Mouse (Mus musculus) forebrain, postnatal 0 days (tissue): Measurements from ENCODE around the gene Tedc1. TPM values are rescaled to one million over a fixed set of nuclear protein-coding genes. Genes with fewer than 3 reads are reported as not detected.
A peak's percentile ranks its signal among the peaks of the same experiment; 100 is the strongest.

Experiments used
- ATAC-seq: fragments of 200-750 bp; cut with Nextera tagmentation; 2 replicates; pipeline ENCODE4 v1.8.0; 2017; ENCODE audit warnings: mild to moderate bottlenecking, moderate library complexity
- DNase-seq: peaks from one replicate; pipeline ENCODE4 v3.0.0-alpha.2; 2015
- H3K27ac ChIP-seq: fragments of 300-500 bp; sonication (generic); 2 replicates; pipeline ENCODE4 v1.5.1; 2014; ENCODE audit warnings: low read depth, mild to moderate bottlenecking, antibody characterized with exemption, low read length, moderate library complexity, mixed read lengths
- H3K27me3 ChIP-seq: fragments of 300-500 bp; sonication (generic); 2 replicates; pipeline ENCODE4 v1.6.1; 2014; ENCODE audit warnings: mild to moderate bottlenecking, low read length, mixed read lengths; ENCODE audit not compliant: insufficient read depth
- H3K36me3 ChIP-seq: fragments of 300-500 bp; sonication (generic); 2 replicates; pipeline ENCODE4 v1.6.1; 2014; ENCODE audit warnings: mild to moderate bottlenecking, moderate library complexity; ENCODE audit not compliant: insufficient read depth
- H3K4me1 ChIP-seq: fragments of 300-500 bp; sonication (generic); 2 replicates; pipeline ENCODE4 v1.6.1; 2014; ENCODE audit warnings: antibody characterized with exemption; ENCODE audit not compliant: insufficient read depth
- H3K4me2 ChIP-seq: fragments of 300-500 bp; sonication (generic); 2 replicates; pipeline ENCODE4 v1.6.1; 2014; ENCODE audit warnings: low read depth, mild to moderate bottlenecking, moderate library complexity
- H3K4me3 ChIP-seq: fragments of 300-500 bp; sonication (generic); 2 replicates; pipeline ENCODE4 v1.5.1; 2014; ENCODE audit warnings: low read depth, low read length, mixed read lengths
- H3K9ac ChIP-seq: fragments of 300-500 bp; sonication (generic); 2 replicates; pipeline ENCODE4 v1.6.1; 2014; ENCODE audit warnings: mild to moderate bottlenecking
- H3K9me3 ChIP-seq: fragments of 300-500 bp; sonication (generic); 2 replicates; pipeline ENCODE4 v1.6.1; 2016; ENCODE audit warnings: low read length
- CTCF ChIP-seq: sonication (generic); IDR thresholded peaks from 2 replicates; pipeline ENCODE4 v1.5.1; 2016; ENCODE audit warnings: antibody characterized with exemption, control low read depth, low read depth
- WGBS: fragments of 180-500 bp; shearing (Covaris S2); extraction: QIAGEN DNeasy Blood & Tissue Kit; methylation state at CpG from one replicate; pipeline ENCODE4 v1.1.7; 2014; 5-methylcytosine and 5-hydroxymethylcytosine counted together
- polyA plus RNA-seq: library from polyadenylated mRNA; unstranded; fragments of >200 nt; fragmentation: Nextera tagmentation; extraction: Ambion mirVana; gene quantifications from 2 replicates; pipeline ENCODE4 v1.2.1, GENCODE M21; 2015
- total RNA-seq: library from RNA; depleted of rRNA; stranded (reverse); fragments of >200 nt; gene quantifications from 2 replicates; pipeline ENCODE4 v1.2.3, GENCODE M21; 2014

The Tedc1 gene
- total and polyA plus RNA-seq, 2 experiments from 2014 or later, result 8.6 to 10.0 TPM

GRCm38 (mm10) chr12:113168031-113168536, 11.9 kb downstream of the Tedc1 start:
- 89% methylated on average over 9 of the region's 9 CpGs for WGBS
- Histone ChIP-seq H3K27ac (no peak overlapping the region), H3K36me3 (0 out of 2 replicates have a peak, but pooled peaks cover 4% of the 10 kb centered on the region), H3K4me1 (no peaks in the 10 kb centered on the region), H3K9me3 (no peaks in the 10 kb centered on the region), H3K27me3 (no peaks in the 10 kb centered on the region), H3K4me3 (no peak overlapping the region), H3K4me2 (no peak overlapping the region), H3K9ac (no peak overlapping the region)
- no peak for TF ChIP-seq CTCF
- DNase-seq (no peak), ATAC-seq (no peak)

DNA sequence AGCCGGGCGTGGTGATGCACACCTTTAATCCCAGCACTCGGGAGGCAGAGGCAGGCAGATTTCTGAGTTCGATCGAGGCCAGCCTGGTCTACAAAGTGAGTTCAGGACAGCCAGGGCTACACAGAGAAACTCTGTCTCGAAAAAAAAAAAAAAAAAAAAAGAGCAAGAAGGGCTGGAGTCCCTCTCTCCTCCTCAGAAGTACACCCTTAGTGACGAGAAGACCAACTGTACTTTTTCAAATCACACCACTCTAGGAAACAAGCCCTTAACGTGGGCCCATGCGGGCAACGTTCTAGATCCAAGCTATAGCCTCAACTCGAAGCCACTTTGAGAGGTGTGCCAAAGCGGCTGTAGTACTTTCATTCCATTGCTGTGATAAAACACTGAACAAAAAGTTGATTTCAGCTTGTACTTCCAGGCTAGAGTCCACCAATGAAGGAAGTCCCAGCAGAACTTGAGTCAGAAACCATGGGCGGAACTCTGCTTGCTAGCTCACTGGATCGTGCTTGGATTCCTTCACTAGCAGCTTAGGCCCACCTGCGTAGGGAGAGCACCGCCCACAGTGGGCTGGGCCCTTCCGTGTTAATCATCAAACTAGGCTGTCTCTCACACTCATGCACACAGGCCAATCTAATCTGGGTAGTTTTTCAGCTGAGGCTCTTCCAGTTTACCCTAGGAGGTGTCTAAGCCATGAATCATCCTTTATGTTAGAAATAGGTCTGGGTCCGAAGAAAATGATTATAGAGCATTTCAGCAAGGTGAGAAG, 20.9 kb downstream of the Tedc1 start:
- Histone ChIP-seq H3K27ac (no peak overlapping the region), H3K4me1 (no peaks in the 10 kb centered on the region), H3K36me3 (no peaks in the 10 kb centered on the region), H3K27me3 (no peaks in the 10 kb centered on the region), H3K4me3 (no peak overlapping the region), H3K4me2 (no peak overlapping the region), H3K9ac (no peak overlapping the region), H3K9me3 (no peaks in the 10 kb centered on the region)
- ATAC-seq, result no peak
- WGBS, result 90% methylated on average over 18 of the region's 18 CpGs
- DNase-seq, result no peak
- TF ChIP-seq CTCF, result no peak

DNA sequence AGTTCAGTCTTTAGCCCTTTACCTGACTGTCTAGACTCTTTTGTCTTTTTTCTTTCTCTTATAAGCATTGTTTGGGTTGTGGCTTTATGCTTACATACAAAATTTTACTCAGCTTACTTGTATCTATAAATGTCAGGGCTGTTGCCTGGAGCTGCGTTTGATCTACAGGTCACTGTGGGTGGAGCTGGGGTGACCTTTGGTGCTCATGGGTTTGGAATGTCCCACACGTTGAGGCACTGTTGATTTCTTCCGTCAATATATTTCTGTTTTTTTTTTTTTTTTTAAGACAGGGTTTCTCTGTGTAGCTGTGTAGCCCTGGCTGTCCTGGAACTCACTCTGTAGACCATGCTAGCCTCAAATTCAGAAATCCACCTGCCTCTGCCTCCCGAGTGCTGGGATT, 24.8 kb downstream of the Tedc1 start:
- Histone ChIP-seq H3K9ac (no peak overlapping the region), H3K4me1 (no peaks in the 10 kb centered on the region), H3K27ac (no peak overlapping the region), H3K27me3 (no peaks in the 10 kb centered on the region), H3K9me3 (no peaks in the 10 kb centered on the region), H3K4me2 (no peak overlapping the region), H3K4me3 (no peak overlapping the region), H3K36me3 (no peaks in the 10 kb centered on the region)
- ATAC-seq (no peak), DNase-seq (no peak)
- WGBS, result 70% methylated on average over 4 of the region's 4 CpGs
- no peak for TF ChIP-seq CTCF

GRCm38 (mm10) chr12:113184945-113185344, 28.7 kb downstream of the Tedc1 start:
- no peak for TF ChIP-seq CTCF
- ATAC-seq, result no peak
- Histone ChIP-seq H3K27ac (no peak overlapping the region), H3K36me3 (peaks cover 18% of the 10 kb centered on the region), H3K4me3 (no peak overlapping the region), H3K4me1 (peaks cover 9% of the 10 kb centered on the region), H3K9ac (no peak overlapping the region), H3K4me2 (no peak overlapping the region), H3K9me3 (no peaks in the 10 kb centered on the region), H3K27me3 (no peaks in the 10 kb centered on the region)
- no peak for DNase-seq
- 59% methylated on average over 5 of the region's 5 CpGs for WGBS

GRCm38 (mm10) chr12:113185442-113186291, 29.4 kb downstream of the Tedc1 start, which contains the start of gene Tmem121:
TSS of gene Tmem121 (plus strand) at chr12:113185930.
- Histone ChIP-seq H3K36me3 (peaks cover 25% of the 10 kb centered on the region), H3K9me3 (no peaks in the 10 kb centered on the region), H3K4me1 (peaks cover 9% of the 10 kb centered on the region), H3K27ac (peak within 1 kb of the TSS; percentile 74), H3K27me3 (no peaks in the 10 kb centered on the region), H3K4me2 (peak within 1 kb of the TSS; percentile 97), H3K4me3 (peak within 1 kb of the TSS; percentile 72), H3K9ac (peak within 1 kb of the TSS; percentile 84)
- DNase-seq (peak; percentile 63), ATAC-seq (peak; percentile 54)
- 1% methylated on average over 62 of the region's 63 CpGs for WGBS
- 0 out of 2 replicates have a peak, but pooled peaks have one; percentile 1 for TF ChIP-seq CTCF

DNA sequence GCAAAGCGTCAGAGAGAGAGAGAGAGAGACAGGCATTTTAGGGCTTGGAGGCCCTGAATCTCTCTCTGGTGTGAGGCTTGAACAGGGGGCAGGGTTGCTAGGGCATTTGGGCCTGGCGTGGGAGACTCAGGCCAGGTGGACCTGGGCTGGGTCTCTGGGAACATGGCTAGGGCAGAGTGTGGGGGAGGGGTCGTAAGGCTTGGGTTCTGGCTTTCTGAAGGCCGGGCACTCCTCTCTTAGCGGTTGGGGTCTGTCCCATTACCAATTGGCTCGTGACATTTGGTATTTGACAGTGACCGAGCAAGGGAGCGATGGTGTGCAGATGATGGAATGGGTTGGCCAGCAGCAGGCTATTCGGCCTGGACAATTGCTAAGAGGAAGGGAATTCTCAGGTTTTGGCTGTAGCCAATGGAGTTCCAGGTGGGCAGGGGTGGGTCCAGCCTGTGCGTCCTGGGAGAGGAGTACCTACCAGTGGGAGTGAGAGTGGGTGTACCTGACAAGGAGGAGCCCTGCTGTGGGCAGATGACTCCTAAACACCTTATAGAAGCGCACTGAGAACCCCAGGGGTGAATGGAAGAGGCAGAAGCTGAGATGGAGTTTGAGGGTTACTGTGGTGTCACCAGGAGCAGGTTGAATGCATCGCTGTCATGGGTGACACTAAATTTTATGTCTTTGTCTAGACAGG, 30.2 kb downstream of the Tedc1 start:
- DNase-seq, result no peak
- peak overlapping the region; percentile 97 for H3K4me2 ChIP-seq
- H3K9me3 ChIP-seq, result no peaks in the 10 kb centered on the region
- H3K27me3 ChIP-seq, result no peaks in the 10 kb centered on the region
- peak overlapping the region; percentile 72 for H3K4me3 ChIP-seq
- H3K36me3 ChIP-seq, result peaks cover 32% of the 10 kb centered on the region
- WGBS, result 32% methylated on average over 12 of the region's 12 CpGs
- H3K4me1 ChIP-seq, result peaks cover 9% of the 10 kb centered on the region
- peak overlapping the region; percentile 84 for H3K9ac ChIP-seq
- 0 out of 2 replicates have a peak, but pooled peaks have one; percentile 14 for ATAC-seq
- peak overlapping the region; percentile 74 for H3K27ac ChIP-seq
- no peak for TF ChIP-seq CTCF
